Mouse (Mus musculus): ENCODE measurements around the gene Ccdc80.

The Ccdc80 gene

GRCm38 (mm10) chr16:45118760-45119159 lies 25.6 kb downstream of the Ccdc80 start:
- no peak for DNase-seq

- peak; percentile 25 for DNase-seq
These were observed 27.7 kb downstream of the Ccdc80 start for GRCm38 (mm10) chr16:45120844-45121425.

- DNase-seq = peak; percentile 10
These were observed 29.4 kb downstream of the Ccdc80 start for GRCm38 (mm10) chr16:45122571-45122970.

- DNase-seq = no peak
These were observed 31.3 kb downstream of the Ccdc80 start for GRCm38 (mm10) chr16:45124230-45125203.

- DNase-seq = peak; percentile 72
These were observed 34.9 kb downstream of the Ccdc80 start for GRCm38 (mm10) chr16:45127936-45128710.

- DNase-seq = no peak
These were observed 48.5 kb downstream of the Ccdc80 start for GRCm38 (mm10) chr16:45141711-45142110.

GRCm38 (mm10) chr16:45142565-45142964 lies 49.4 kb downstream of the Ccdc80 start:
- DNase-seq = no peak

- no peak for DNase-seq
These were observed 51.9 kb downstream of the Ccdc80 start for GRCm38 (mm10) chr16:45145119-45145518.

- no peak for DNase-seq
These were observed 55.4 kb downstream of the Ccdc80 start for GRCm38 (mm10) chr16:45148488-45149082.

GRCm38 (mm10) chr16:45154741-45155250 lies 61.6 kb downstream of the Ccdc80 start:
- no peak for DNase-seq

GRCm38 (mm10) chr16:45158136-45158521 lies 64.9 kb downstream of the Ccdc80 start:
- DNase-seq = peak; percentile 70

- peak; percentile 96 for DNase-seq
These were observed 65.6 kb downstream of the Ccdc80 start, which contains the start of the genes Slc35a5 and Atg3 for GRCm38 (mm10) chr16:45158522-45159388. Gene Slc35a5, minus strand, starts transcription at chr16:45158706. Gene Atg3, plus strand, starts transcription at chr16:45158785.

- no peak for DNase-seq
These were observed 66.2 kb downstream of the Ccdc80 start for GRCm38 (mm10) chr16:45159389-45159716.
